In the genomic region with DNA sequence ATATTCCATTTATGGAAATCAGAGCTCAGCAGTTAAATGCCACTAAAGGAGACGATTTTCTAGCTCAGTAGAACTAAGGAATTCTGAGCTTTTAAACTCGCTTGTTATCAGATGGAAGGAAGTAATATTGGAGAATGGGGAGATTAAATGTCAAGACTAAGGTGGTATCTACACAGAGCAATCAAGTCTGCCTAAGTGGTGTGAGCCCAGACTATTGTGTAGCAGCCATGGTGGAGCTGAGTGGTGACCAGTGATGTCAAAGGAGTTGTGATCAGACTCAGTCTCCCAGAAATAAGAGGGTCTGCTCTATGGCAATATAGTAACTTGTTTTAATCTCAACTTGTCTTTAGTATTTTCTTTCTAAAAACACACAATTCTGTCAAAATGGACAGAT, we compare ENCODE assay signal across 24 mouse cellular contexts. TPM values are rescaled to one million over a fixed set of nuclear protein-coding genes. Genes with fewer than 3 reads are reported as not detected.
DNase-seq lines count a peak whose midpoint lies in the region; ATAC-seq and TF ChIP-seq lines count a peak whose summit lies in the region.
"Had no signal": no experiment of that assay in that cellular context is flagged by ENCODE, and none has a peak within 500 bp of the region (broad histone marks: within the 10 kb centered on the region; RNA-seq: fewer than 3 reads in every experiment).

No protein-coding gene starts in this region.

- H3K36me3 ChIP-seq in heart, embryonic 14.5 days (ENCODE audit: control insufficient read depth, insufficient read depth, low read length) = no peaks in the 10 kb centered on the region
- H3K36me3 ChIP-seq in lung, postnatal 0 days (ENCODE audit: insufficient read depth, low read length) = no peaks in the 10 kb centered on the region
- no peaks in the 10 kb centered on the region for H3K36me3 ChIP-seq in heart, postnatal 0 days (replicated peaks; ENCODE audit: control insufficient read depth, insufficient read depth, low read length)
- H3K36me3 ChIP-seq: embryonic facial prominence, embryonic 15.5 days; limb, embryonic 12.5 days; neural tube, embryonic 13.5 days; stomach, embryonic 15.5 days had no signal

- no peak overlapping the region for H3K4me3 ChIP-seq in heart, embryonic 14.5 days (ENCODE audit: control insufficient read depth in 1 of 2, insufficient read depth in 1 of 2, low read depth in 1 of 2, low read length in 2 of 2)
- H3K4me3 ChIP-seq in lung, postnatal 0 days (ENCODE audit: low read depth, low read length) = no peak overlapping the region
- no peak overlapping the region for H3K4me3 ChIP-seq in heart, postnatal 0 days (ENCODE audit: low read depth, low read length)
- H3K4me3 ChIP-seq: embryonic facial prominence, embryonic 15.5 days; limb, embryonic 12.5 days; neural tube, embryonic 13.5 days; stomach, embryonic 15.5 days had no signal

- TF ChIP-seq CTCF in lung, postnatal 0 days (IDR thresholded peaks at IDR 0.05) = no peak
- TF ChIP-seq CTCF in heart, postnatal 0 days (IDR thresholded peaks at IDR 0.05; ENCODE audit: low read depth) = no peak

- H3K9ac ChIP-seq in heart, embryonic 14.5 days (ENCODE audit: low read length) = no peak overlapping the region
- H3K9ac ChIP-seq in lung, postnatal 0 days (replicated peaks; ENCODE audit: low read depth) = no peak overlapping the region
- no peak overlapping the region for H3K9ac ChIP-seq in heart, postnatal 0 days (replicated peaks; ENCODE audit: low read depth, low read length)
- H3K9ac ChIP-seq: embryonic facial prominence, embryonic 15.5 days; limb, embryonic 12.5 days; liver, postnatal 0 days; neural tube, embryonic 13.5 days; stomach, embryonic 15.5 days had no signal

- TF ChIP-seq EP300 in lung, postnatal 0 days (IDR thresholded peaks at IDR 0.05) = no peak
- no peak for TF ChIP-seq EP300 in heart, postnatal 0 days (IDR thresholded peaks at IDR 0.05; ENCODE audit: low read depth)

- WGBS in heart, embryonic 14.5 days = 4% methylated on average over 2 of the region's 2 CpGs
- WGBS in lung, postnatal 0 days = 15% methylated on average over 2 of the region's 2 CpGs
- 1% methylated on average over 2 of the region's 2 CpGs for WGBS in heart, postnatal 0 days

- ATAC-seq in heart, embryonic 14.5 days (ENCODE audit: insufficient number of reproducible peaks, insufficient read depth, low FRiP score, low read depth) = peak; percentile 64; the same call in 1 of the 2 replicates
- ATAC-seq in lung, postnatal 0 days = no peak
- peak; percentile 42 for ATAC-seq in heart, postnatal 0 days (ENCODE audit: insufficient read depth, low read depth)
- ATAC-seq: CD4-positive, CD25-positive, alpha-beta regulatory T cell, adult 4 months; forebrain, embryonic 14.5 days; hindbrain, embryonic 16.5 days; liver, postnatal 0 days had no signal

- H3K4me1 ChIP-seq in heart, embryonic 14.5 days (ENCODE audit: control insufficient read depth in 2 of 2, insufficient read depth in 2 of 2, low read length in 2 of 2) = peaks cover 5 to 20% of the 10 kb centered on the region in 2 experiments
- H3K4me1 ChIP-seq in lung, postnatal 0 days (ENCODE audit: insufficient read depth, low read depth, low read length) = peaks cover 3% of the 10 kb centered on the region; the same call in 1 of the 2 replicates
- peaks cover 22% of the 10 kb centered on the region for H3K4me1 ChIP-seq in heart, postnatal 0 days (ENCODE audit: control insufficient read depth, insufficient read depth)
- H3K4me1 ChIP-seq: embryonic facial prominence, embryonic 15.5 days; limb, embryonic 12.5 days; neural tube, embryonic 13.5 days; stomach, embryonic 15.5 days had no signal

- H3K9me3 ChIP-seq in heart, embryonic 14.5 days (ENCODE audit: control insufficient read depth, low read length) = no peaks in the 10 kb centered on the region
- no peaks in the 10 kb centered on the region for H3K9me3 ChIP-seq in lung, postnatal 0 days (ENCODE audit: low read length)
- no peaks in the 10 kb centered on the region for H3K9me3 ChIP-seq in heart, postnatal 0 days (replicated peaks; ENCODE audit: control insufficient read depth, low read length)
- H3K9me3 ChIP-seq: embryonic facial prominence, embryonic 15.5 days; limb, embryonic 12.5 days; neural tube, embryonic 13.5 days; stomach, embryonic 15.5 days had no signal

- DNase-seq in heart, adult 11 months = peak; percentile 50
- DNase-seq in heart, adult 8-10 months (ENCODE audit: low spot score) = no peak
- DNase-seq in heart, postnatal 4 days = no peak
- no peak for DNase-seq in lung, postnatal 0 days (ENCODE audit: low spot score)
- no peak for DNase-seq in lung, postnatal 14 days
- DNase-seq in heart, postnatal 0 days (ENCODE audit: low spot score) = no peak
- no peak for DNase-seq in spleen, postnatal 14 days (ENCODE audit: low spot score in 2 of 2)
- DNase-seq: adrenal gland, postnatal 25 days; cerebellum, adult 9-10 months; gastrocnemius, postnatal 25 days; layer of hippocampus, postnatal 36 days; liver, postnatal 0 days; midbrain, embryonic 14.5 days; thymus, postnatal 25 days had no signal

- H3K4me2 ChIP-seq in heart, embryonic 14.5 days (ENCODE audit: low read length) = peak overlapping the region; percentile 51; the same call in 1 of the 2 replicates
- H3K4me2 ChIP-seq in lung, postnatal 0 days (replicated peaks; ENCODE audit: low read depth, low read length) = peak overlapping the region; percentile 19; the same call in 1 of the 2 replicates
- no peak overlapping the region for H3K4me2 ChIP-seq in heart, postnatal 0 days (ENCODE audit: low read depth, low read length)
- H3K4me2 ChIP-seq: embryonic facial prominence, embryonic 15.5 days; limb, embryonic 12.5 days; liver, embryonic 11.5 days; neural tube, embryonic 13.5 days; stomach, embryonic 15.5 days had no signal

- H3K27me3 ChIP-seq in heart, embryonic 14.5 days (ENCODE audit: control insufficient read depth, insufficient read depth, low read length) = no peaks in the 10 kb centered on the region
- no peaks in the 10 kb centered on the region for H3K27me3 ChIP-seq in lung, postnatal 0 days (replicated peaks; ENCODE audit: insufficient read depth, low read length)
- H3K27me3 ChIP-seq in heart, postnatal 0 days (ENCODE audit: control insufficient read depth, insufficient read depth, low read length) = no peaks in the 10 kb centered on the region
- H3K27me3 ChIP-seq: embryonic facial prominence, embryonic 15.5 days; limb, embryonic 12.5 days; neural tube, embryonic 13.5 days; stomach, embryonic 15.5 days had no signal

- peak overlapping the region; percentile 90 to 98 for H3K27ac ChIP-seq in heart, embryonic 14.5 days (replicated peaks in 1 of 2; ENCODE audit: control insufficient read depth in 1 of 2, insufficient read depth in 1 of 2, low read depth in 2 of 2, low read length in 2 of 2)
- no peak overlapping the region for H3K27ac ChIP-seq in lung, postnatal 0 days (ENCODE audit: low read length)
- H3K27ac ChIP-seq in heart, postnatal 0 days (ENCODE audit: low read depth) = peak overlapping the region; percentile 98
- H3K27ac ChIP-seq: embryonic facial prominence, embryonic 15.5 days; limb, embryonic 12.5 days; neural tube, embryonic 13.5 days; stomach, embryonic 15.5 days had no signal

RNA-seq across cellular contexts. Expression of gene Rpl36a-ps1, which starts 16.8 kb away (rescaled TPM):
- 1 to 10 TPM in 3 of 4 experiments, not detected in 1; 1.6 to 2.4 (median 2.2) TPM for total RNA-seq in heart, adult 8-10 months (2022)
- 1.3 and 1.6 TPM in 2 replicates for polyA plus RNA-seq in heart, embryonic 14.5 days (2014; fragmentation: Nextera tagmentation; extraction: Ambion mirVana)
- total RNA-seq in heart, postnatal 4 days (2021) = 1 to 10 TPM; 2.0 to 8.7 TPM
- polyA plus RNA-seq in lung, postnatal 0 days (2015; fragmentation: Nextera tagmentation; extraction: Ambion mirVana) = 1.2 and 2.0 TPM in 2 replicates
- total RNA-seq in heart, postnatal 0 days (2014; rRNA removed; ENCODE audit: low replicate concordance) = not detected in 2 replicates
- polyA plus RNA-seq in heart, postnatal 0 days (2015; fragmentation: Nextera tagmentation; extraction: Ambion mirVana) = 1.7 and 1.8 TPM in 2 replicates
- polyA plus RNA-seq: midbrain, embryonic 14.5 days; neural tube, embryonic 13.5 days; spleen, adult 2 months had no signal

RNA-seq across cellular contexts. Expression of gene Mzt1, which starts 35.0 kb away (rescaled TPM):
- total RNA-seq in heart, adult 8-10 months (2022) = 10 to 100 TPM; 39.2 to 45.9 (median 42.5) TPM
- 93.8 and 94.1 TPM in 2 replicates for polyA plus RNA-seq in heart, embryonic 14.5 days (2014; fragmentation: Nextera tagmentation; extraction: Ambion mirVana)
- total RNA-seq in heart, postnatal 4 days (2021) = 10 to 100 TPM; 43.5 to 48.8 TPM
- 45.0 and 53.0 TPM in 2 replicates for polyA plus RNA-seq in lung, postnatal 0 days (2015; fragmentation: Nextera tagmentation; extraction: Ambion mirVana)
- total RNA-seq in heart, postnatal 0 days (2014; rRNA removed; ENCODE audit: low replicate concordance) = 64.1 and 79.9 TPM in 2 replicates
- polyA plus RNA-seq in heart, postnatal 0 days (2015; fragmentation: Nextera tagmentation; extraction: Ambion mirVana) = 82.2 and 84.6 TPM in 2 replicates

RNA-seq across cellular contexts. Expression of gene Bora, which starts 35.1 kb away (rescaled TPM):
- total RNA-seq in heart, adult 8-10 months (2022) = 1 to 10 TPM in 1 of 4 experiments, under 1 TPM in 3; 0.46 to 1.2 (median 0.69) TPM
- polyA plus RNA-seq in heart, embryonic 14.5 days (2014; fragmentation: Nextera tagmentation; extraction: Ambion mirVana) = 37.5 and 38.9 TPM in 2 replicates
- 10 to 100 TPM; 11.7 to 14.6 TPM for total RNA-seq in heart, postnatal 4 days (2021)
- 8.3 and 10.3 TPM in 2 replicates for polyA plus RNA-seq in lung, postnatal 0 days (2015; fragmentation: Nextera tagmentation; extraction: Ambion mirVana)
- total RNA-seq in heart, postnatal 0 days (2014; rRNA removed; ENCODE audit: low replicate concordance) = 8.0 and 10.7 TPM in 2 replicates
- 11.3 and 12.3 TPM in 2 replicates for polyA plus RNA-seq in heart, postnatal 0 days (2015; fragmentation: Nextera tagmentation; extraction: Ambion mirVana)
